Mouse (Mus musculus): Measurements from ENCODE around the gene Pheta2. TPM values are rescaled to one million over a fixed set of nuclear protein-coding genes. Genes with fewer than 3 reads are reported as not detected.

Gene Pheta2
- total RNA-seq, 2 experiments from 2014 or later, result 2.0 to 2.3 TPM

DNA sequence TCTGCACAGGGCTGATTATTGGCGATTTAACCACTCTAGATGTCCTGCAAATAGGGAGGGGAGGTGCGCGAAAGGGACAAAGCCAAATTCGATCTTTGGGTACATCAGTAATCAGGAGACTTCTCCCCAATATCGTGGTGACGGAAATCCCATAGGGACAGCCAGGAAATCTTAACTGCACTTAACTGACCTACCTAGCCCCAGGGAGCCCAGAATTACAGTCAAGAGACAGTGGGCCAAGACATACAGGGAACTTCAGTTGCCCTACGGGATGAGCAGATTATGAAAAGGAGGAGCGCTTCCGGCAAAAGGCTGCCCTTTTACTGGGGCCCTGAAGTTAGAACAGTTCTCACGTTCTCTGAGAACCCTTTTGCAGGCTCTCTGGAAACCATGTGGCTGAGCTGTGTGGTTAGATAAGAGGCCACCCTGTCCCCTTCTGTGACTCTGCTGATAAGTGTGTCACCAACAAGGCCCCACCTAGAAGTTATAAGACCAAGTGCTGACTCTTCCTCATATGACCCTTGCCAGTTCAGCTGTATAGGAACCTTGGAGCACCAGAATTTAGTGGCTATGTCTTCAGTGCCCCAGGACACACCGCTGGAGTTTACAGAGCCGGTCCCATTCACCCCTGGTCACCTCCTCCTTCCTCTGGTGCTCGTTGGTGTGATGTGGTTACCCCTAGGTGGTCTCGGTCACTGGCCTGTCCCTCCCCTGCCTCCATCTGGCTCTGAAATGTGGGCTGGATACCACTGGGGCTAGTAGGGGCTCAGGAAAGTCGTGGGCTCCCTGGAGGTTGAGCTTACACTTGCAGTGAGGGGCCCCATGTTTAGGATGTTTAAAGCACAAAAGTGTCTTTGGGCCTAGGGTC lies 3.2 kb downstream of the Pheta2 start:
- no peak for DNase-seq
- intact Hi-C loops (cut with DNase I), result no loop called here

DNA sequence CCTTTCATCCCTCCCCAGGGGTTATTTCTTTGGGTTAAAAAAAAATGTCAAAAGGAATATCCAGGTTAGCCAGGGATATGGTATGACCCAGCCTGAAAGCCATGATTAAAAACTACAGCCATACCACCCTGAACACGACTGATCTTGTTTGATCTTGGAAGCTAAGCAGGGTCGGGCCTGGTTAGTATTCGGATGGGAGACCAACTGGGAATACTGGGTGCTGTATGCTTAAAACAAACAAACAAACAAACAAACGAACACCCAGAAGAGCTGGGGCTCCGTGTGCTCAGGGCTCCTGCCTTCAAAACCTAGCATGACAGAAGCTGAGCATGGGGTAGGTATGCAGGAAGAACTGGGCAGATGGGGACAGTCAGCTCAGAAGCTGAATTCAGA lies 3.8 kb downstream of the Pheta2 start:
- no peak for DNase-seq
- intact Hi-C loops (cut with DNase I), result no loop called here

DNA sequence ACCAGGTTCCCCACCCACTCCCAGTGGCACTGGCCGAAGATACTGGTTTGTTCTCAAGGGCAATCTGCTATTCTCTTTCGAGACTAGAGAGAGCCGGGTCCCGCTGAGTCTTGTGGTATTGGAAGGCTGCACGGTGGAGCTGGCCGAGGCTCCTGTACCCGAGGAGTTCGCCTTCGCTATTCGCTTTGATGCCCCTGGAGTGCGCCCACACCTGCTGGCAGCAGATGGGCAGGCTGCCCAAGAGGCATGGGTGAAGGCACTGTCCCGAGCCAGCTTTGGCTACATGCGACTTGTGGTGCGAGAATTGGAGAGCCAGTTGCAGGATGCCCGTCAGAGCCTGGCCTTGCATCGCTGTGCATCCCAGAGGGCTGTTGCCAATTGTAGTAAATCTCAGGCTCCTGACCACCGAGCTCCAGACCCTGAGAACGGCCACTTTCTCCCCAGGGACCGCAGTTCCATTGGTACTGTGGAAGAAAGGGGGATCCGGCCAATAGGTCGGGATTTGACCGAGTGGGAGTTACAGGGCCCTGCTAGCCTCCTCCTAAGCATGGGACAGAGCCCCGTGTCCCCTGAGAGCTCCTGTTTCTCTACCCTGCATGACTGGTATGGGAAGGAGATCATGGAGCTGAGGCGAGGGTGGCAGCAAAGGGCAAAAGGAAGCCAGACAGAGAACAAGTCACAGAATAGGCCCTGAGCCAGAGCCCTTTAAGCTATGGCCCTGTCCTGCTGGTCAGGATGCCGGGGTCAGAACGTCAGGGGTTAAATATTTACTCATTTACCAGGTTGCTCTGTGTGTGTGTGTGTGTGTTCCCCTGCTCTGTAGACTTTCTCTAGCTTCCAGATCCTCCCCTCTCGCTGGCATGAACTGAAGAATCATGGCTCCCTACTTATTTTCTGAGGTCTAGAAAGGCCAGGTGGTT lies 4.9 kb downstream of the Pheta2 start:
- intact Hi-C loops (cut with DNase I), result no loop called here
- no peak for DNase-seq

DNA sequence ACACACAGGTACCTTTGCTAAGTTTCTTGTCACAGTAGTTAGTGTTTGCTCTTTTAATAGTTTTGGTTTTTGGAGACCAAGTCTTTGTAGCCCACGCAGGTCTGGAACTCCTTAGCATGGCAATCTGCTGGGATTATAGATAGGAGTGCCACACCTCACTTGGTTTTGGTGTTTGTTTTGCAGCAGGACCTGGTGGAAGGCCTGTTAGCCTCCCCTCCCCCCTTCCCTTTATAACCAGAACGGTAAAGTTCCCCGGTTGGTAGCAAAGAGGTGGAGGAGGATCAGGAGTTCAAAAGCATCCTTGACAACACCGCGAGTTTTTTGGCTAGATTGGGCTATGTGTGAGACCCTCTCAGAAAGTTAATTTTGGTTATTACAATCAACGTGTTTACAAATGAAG lies 6.2 kb downstream of the Pheta2 start:
- intact Hi-C loops (cut with DNase I), result no loop called here
- DNase-seq, result no peak

DNA sequence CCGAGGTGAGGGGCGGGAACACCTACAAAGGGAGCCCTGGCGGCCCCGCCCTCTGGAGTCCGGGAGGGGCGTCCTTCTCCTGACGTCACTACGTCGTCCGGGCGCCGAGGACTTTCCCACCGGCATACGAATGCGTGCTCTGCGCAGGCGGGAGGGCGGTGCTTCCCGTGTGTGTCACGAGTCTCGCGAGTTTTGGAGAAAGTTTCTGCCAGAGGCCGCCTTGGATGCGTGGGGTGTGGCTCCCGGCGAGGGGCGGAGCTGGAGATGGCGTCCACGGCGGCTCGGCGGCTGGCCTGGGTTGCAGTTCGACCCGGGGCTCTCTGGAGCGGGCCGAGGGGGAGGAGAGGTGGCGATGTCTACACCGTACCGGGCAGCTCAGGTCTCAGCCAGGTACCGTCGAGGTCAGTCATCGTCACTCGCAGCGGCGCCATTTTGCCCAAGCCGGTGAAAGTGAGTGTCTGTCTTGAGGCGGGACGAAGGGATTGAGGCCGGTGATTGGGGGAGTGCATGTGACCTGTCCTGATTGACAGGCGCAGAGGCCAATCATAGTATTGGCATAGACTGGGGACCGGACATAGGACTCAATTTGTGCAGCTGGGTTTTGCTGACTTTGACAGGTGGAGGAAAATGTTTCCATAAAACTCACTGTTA lies 7.2 kb downstream of the Pheta2 start:
- peak; percentile 96 to 97 for DNase-seq
- intact Hi-C loops (cut with DNase I), result no loop called here

DNA sequence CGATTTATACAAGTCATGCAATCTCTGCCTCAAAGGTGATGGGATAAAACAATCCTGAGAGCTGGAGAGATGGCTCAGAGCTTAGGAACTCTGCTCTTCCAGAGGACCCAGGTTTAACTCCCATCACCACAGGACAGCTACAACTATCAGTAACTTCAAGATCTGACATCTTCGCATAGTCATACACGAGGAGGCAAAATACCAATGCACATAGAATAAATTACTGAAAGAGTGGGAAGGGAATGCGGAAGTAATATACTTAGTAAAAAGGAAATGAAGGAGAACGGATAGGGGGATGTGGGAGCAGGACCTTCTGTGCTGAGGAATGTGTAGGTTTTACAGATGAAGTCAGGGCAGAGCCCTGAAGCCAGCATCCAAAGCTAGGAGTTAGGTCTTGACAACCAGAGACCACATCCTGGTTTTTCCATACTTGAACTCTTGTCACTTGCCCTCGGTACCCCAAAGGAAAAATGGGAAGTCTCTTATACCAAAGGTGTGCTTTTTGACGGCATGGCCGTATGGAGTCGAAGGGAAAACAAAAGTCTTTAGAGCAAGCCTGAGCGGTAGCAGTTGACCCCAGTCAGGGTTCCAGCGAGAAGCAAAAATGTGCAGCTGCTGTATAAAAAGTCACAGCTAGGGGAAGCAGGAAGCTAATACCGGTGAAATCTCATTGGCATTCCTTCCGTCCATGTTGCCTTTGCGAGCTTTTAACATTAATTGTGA lies 8.0 kb downstream of the Pheta2 start:
- no peak for DNase-seq
- intact Hi-C loops (cut with DNase I), result no loop called here

DNA sequence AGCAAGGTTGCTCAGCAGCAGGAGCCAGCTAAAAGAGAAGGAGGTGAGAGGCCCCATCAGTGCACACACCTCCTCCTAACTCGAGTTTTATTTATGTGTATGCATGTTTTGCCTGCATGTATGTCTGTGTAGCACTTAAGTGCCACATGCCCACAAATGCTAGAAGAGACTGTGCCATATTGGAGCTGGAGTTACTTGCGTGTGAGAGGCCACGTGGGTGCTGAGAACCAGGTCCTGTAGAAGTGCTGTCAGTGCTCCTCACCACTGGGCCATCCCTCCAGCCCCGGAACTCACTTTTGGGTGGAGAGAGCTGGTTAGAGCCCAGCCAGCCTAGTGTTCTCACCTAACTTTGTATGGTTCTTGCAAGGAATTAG lies 8.5 kb downstream of the Pheta2 start:
- intact Hi-C loops (cut with DNase I), result no loop called here
- DNase-seq, result no peak

DNA sequence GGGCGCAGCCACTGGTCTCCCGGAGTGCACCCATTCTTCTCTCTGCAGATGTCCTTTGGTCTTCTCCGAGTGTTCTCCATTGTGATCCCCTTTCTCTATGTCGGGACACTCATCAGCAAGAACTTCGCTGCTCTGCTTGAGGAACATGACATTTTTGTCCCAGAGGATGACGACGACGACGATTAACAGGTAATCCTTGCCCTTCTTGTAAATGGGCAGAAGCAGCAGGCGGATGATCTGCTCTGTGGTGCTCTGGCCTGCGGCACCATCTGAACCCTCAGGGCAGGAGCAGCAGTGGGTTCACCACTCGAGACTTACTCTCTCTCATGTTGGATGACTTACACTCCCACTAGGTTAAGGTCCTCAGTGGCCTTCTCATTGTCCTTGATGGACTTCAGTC lies 9.1 kb downstream of the Pheta2 start:
- no peak for DNase-seq
- intact Hi-C loops (cut with DNase I), result no loop called here

DNA sequence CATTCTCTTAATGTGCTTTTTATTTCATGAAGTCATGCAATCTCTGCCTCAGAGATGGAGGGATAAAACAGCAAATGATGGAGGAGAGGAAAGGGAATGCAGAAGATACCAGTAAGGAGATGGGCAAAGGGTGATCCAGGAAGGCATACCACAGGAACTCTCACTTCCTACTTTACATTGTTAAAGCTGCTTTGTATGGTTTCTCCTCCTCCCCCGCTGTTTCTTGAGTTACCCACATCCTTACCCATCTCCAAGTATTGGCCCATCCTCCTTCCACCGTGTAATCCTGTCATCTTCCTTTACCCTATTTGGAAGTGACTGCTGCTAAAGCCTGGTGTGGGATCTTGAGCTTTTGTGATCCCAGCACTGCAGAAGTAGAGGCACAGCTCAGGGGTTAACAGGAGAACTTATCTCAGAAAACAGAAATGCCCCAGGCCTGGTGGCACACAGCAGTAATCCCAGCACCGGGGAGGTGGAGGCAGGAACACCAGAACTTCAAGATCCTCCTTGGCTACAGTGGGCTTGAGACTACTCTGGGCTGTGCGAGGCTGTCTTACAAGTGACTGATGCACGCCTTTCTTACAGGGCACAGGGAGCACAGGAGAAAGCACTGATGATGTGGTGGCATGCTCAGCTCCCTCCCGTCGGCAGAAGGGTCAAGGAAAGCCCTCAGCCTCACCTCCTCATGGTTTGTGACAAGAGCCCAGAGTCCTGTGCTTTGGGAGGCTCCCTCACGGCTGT lies 9.7 kb downstream of the Pheta2 start:
- DNase-seq, result no peak
- intact Hi-C loops (cut with DNase I), result no loop called here

DNA sequence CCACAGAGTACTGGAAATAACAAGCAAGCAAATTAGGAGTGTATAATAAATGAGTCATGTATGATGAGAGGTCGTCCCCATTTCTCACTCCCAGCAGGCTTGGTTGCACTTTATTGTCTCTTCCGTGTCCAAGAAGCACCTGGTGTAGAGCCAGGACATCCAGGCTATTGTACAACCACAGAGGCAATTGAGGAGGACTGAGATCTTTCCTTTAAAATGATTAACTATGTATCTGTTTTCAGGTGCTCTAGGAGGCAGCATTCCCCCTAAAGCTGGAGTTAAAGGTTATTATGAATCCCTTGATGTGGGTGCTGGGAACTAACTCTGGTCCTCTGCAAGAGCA lies 10.2 kb downstream of the Pheta2 start:
- intact Hi-C loops (cut with DNase I), result no loop called here
- no peak for DNase-seq

DNA sequence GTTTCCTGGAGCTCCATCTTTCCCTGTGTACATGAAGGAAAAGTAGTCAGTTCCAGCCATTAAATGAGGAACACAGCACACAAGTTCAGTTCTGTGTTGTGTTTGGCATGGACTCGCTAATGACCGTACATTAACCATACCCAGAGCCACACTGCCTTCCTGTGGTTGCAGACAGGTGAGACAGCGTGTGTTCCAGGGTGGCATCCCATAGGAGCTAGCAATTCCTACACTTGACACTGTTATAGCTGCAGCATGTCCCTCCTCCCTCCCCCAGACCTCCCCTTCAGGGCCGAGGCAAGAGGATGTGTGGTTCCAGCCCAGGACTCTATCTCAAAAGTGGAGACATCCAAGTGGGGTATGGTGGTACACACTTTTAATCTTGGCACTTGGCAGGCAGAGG lies 11.6 kb downstream of the Pheta2 start:
- intact Hi-C loops (cut with DNase I), result no loop called here
- no peak for DNase-seq

DNA sequence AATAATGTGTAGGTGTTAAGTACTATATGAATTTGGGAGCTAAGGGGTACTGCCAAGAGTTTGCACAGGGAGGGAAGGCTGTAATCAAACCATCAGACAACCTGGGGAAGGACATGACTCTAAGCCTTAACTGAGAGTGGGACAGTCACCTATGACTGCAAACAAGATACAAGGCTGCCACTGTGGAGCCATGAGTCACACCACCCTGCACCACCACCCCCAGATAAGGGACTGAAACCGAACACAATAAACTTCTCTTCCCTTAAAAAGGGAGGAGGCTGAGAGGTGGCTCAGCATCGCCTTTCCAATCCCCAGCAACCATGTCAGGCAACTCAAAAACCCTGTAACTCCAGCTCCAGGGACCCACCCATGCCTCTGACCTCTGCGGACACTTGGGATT lies 12.7 kb downstream of the Pheta2 start:
- intact Hi-C loops (cut with DNase I), result no loop called here
- DNase-seq, result no peak

DNA sequence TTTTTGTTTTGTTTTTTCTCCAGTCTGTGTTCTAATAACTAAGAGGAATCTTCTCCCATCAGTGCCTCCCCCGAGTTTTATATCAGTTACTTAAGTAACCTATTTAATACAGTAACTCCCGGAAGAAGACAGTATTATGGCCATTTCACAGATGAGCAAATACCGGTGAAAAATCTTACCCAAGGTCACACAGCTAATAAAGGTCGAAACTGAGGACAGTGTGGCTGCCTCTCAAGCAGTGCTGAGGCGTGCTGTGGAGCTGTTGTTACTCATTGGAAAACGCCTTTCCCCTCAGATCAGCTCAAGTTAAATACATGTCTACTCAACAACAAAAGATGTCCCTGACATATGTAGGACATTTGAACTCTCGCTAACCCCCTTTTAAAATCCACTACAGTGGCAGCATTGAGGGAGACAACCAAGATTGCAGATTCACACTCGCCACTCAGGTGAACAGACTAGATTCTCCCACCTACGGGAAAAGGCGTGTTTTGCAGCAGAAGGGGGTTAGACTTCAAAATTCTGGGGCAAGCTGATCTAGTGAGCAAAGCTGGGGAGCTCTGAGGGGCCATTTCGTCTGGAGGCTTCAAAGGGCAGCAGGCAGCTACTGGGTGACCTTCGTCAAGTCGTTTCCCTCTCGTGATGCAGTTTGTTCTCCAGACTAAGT lies 14.5 kb downstream of the Pheta2 start:
- intact Hi-C loops (cut with DNase I), result no loop called here

DNA sequence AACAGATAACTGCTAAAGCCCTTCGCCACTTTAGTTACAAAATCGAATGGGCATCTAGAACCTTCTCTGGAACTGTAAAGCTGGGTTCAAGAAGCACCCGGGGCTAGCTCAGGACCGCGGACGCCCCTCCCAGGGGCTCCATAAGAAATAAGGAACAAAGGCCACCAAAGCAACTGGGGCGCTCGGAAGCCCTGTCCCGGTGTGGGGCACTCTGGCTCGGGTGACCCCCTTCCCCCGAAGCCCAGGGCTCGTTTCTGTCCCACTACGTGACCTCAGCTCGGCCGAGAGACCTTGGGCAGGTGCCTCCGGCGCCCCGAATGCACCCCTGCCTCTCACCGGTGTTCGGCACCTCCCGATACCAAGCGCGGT lies 15.0 kb downstream of the Pheta2 start:
- DNase-seq, result no peak
- intact Hi-C loops (cut with DNase I), result loop anchor here (2.0 kb wide), 1 partner anchor 63 kb away; no protein-coding TSS in a partner anchor

More for the DNA sequence above, 14.5 kb downstream of the Pheta2 start:
- DNase-seq, result no peak

DNA sequence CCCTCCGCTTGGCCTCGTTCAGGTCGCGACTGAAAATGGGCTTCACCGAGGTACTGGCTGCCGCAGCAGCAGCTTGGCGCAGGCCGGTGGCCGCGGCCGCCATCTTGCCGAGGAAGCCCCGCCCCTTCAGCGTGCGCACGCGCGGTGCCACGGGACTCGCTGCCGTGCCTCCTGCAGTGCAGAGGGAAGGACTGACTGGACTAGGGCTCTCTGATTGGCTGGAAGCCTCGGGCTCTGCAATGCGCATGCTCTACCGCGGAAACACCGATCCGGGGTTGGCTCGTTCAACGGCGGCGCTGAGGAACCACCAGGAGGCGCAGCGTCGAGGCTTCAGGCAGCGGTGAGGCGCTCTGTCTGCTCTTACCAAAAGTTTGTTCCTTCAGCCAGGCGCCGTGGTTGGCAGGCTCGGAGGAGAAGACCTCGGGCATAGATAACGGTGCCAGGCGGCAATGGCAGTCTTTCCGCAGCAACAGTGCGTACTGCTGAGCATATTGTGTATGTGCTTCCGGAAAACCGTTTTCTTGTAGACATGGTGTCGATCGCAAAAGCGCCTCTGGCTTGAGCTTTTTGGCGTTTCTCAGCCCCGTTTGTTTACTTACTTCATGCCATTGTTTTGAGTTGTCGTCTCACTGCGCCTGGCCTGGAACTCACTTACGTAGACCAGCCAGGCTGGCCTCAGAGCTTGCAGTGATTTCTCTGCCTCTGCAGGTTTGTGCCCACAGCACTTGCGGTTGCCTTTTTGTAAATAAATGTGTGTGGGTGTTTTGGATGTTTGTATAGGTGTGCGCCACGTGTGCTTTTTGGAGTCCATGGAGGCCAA lies 15.6 kb downstream of the Pheta2 start, which contains the start of gene Ndufa6:
Ndufa6 (minus strand) TSS at position 197 of the 820 bp plus-strand sequence.
- intact Hi-C loops (cut with DNase I), result loop anchor here (2.0 kb wide), 1 partner anchor 62 kb away; no protein-coding TSS in a partner anchor

DNA sequence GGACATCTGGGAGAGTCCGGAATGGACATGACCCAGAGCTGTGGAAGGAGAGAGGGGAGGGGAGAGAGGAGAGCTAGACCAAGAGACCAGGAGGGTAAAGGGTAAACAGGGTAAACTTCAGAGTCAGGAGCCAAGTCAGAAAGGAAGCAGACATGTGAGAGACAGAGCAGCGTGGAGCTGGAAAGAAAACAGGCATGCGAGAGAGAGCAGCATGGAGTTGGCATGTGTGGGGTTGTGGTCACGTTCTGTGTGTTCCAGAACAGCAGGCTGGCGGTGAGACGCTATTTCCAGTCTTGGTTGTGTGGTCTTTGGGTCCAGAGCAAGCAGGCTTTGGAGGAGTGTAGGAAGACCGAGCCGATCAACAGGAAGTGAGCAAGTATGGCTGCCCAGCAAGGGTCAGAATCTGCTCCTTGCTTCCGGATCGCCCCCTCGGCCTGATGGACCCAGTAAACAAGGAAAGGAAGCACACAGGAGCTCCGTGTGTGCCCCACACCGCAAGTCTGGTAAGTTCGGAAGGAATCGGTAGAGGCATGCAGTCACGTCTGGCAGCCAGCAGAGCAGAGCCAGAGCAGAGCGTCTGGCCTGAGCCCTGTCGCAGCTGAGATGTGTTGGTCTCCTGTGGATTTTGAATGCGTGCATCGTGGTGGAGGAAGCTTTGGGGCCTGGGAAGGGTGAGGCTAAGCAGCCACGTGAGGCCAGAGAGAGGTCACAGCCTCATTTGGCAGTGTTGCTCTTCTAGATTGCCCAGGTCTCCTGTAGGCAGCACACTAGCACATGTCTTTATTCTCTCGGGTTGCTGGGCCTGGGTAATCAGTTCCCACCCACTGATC lies 19.9 kb downstream of the Pheta2 start:
- intact Hi-C loops (cut with DNase I), result no loop called here
- DNase-seq, result peak in 1 of 2 experiments; percentile 36

More for the DNA sequence above, 15.6 kb downstream of the Pheta2 start, which contains the start of gene Ndufa6:
- DNase-seq, result peak; percentile 98 to 99

DNA sequence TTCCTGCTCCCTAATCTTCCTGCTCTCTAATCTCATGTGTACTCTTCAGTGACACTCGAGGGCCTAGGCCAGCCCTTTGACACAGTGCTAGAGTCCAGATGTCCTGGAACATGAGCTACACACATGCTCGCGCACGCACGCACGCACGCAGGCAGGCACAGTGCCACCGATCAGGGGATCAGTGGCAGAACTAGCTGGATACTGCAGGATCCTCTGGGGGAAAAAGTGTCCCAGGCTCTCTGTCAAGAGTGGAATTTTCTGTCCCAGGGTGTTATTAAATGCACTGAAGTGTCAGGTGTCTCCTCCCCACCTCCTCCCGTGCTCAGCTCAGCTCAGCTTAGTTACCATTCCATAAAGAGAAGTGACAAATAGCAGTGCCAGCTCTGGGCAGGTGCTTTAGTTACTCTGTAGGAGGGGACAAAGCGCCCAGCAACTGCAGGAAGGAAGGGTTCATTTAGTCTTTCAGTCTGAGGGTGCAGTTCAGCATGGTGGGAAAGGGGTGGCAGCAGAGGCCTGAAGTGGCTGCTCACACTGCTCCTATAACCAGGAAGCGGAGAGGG lies 22.8 kb downstream of the Pheta2 start:
- peak in 1 of 2 experiments; percentile 20 for DNase-seq
- intact Hi-C loops (cut with DNase I), result no loop called here

All from heart, postnatal 14 days (tissue).